In genomic region chr5:75253830-75254229, GRCm38 (mm10) we compare ENCODE assay signal across 19 mouse cellular contexts.
DNase-seq lines count a peak whose midpoint lies in the region; ATAC-seq and TF ChIP-seq lines count a peak whose summit lies in the region.
"Had no signal": no experiment of that assay in that cellular context is flagged by ENCODE, and none has a peak within 500 bp of the region (broad histone marks: within the 10 kb centered on the region; RNA-seq: fewer than 3 reads in every experiment).

No protein-coding gene starts in this region.

- H3K9ac ChIP-seq in liver, adult 2 months (ENCODE audit: low read depth, low read length) = no peak overlapping the region
- H3K9ac ChIP-seq in liver, embryonic 11.5 days (ENCODE audit: low read depth, low read length) = no peak overlapping the region
- H3K9ac ChIP-seq in intestine, embryonic 16.5 days (ENCODE audit: low read depth, low read length) = no peak overlapping the region
- H3K9ac ChIP-seq in forebrain, embryonic 14.5 days (ENCODE audit: low read length) = no peak overlapping the region
- H3K9ac ChIP-seq: embryonic facial prominence, embryonic 13.5 days; forebrain, embryonic 12.5 days; hindbrain, embryonic 12.5 days; hindbrain, embryonic 15.5 days had no signal

- H3K36me3 ChIP-seq in liver, adult 2 months (ENCODE audit: control insufficient read depth, insufficient read depth, low read length) = no peaks in the 10 kb centered on the region
- no peaks in the 10 kb centered on the region for H3K36me3 ChIP-seq in liver, embryonic 11.5 days (ENCODE audit: control insufficient read depth, insufficient read depth, low read length)
- H3K36me3 ChIP-seq in intestine, embryonic 16.5 days (ENCODE audit: control insufficient read depth, insufficient read depth, low read length) = no peaks in the 10 kb centered on the region
- H3K36me3 ChIP-seq in small intestine, adult 2 months (ENCODE audit: control insufficient read depth, insufficient read depth, low read length) = no peaks in the 10 kb centered on the region
- H3K36me3 ChIP-seq in forebrain, embryonic 14.5 days (ENCODE audit: control insufficient read depth, insufficient read depth, low read length) = no peaks in the 10 kb centered on the region
- H3K36me3 ChIP-seq: embryonic facial prominence, embryonic 10.5 days; embryonic facial prominence, embryonic 13.5 days; forebrain, embryonic 12.5 days; hindbrain, embryonic 12.5 days; hindbrain, embryonic 15.5 days had no signal

- H3K4me1 ChIP-seq in liver, adult 2 months (ENCODE audit: control insufficient read depth, insufficient read depth, low read length) = peaks cover 3% of the 10 kb centered on the region; the same call in 1 of the 2 replicates
- no peaks in the 10 kb centered on the region for H3K4me1 ChIP-seq in liver, embryonic 11.5 days (replicated peaks; ENCODE audit: control insufficient read depth, insufficient read depth, low read length)
- peaks cover 7% of the 10 kb centered on the region for H3K4me1 ChIP-seq in intestine, embryonic 16.5 days (ENCODE audit: control insufficient read depth, insufficient read depth, low read length)
- peaks cover 8% of the 10 kb centered on the region for H3K4me1 ChIP-seq in small intestine, adult 2 months (ENCODE audit: control insufficient read depth, insufficient read depth, insufficient read length, low read length)
- H3K4me1 ChIP-seq in lung, adult 2 months (ENCODE audit: control insufficient read depth, insufficient read depth, low read length) = no peaks in the 10 kb centered on the region
- H3K4me1 ChIP-seq in forebrain, embryonic 14.5 days (ENCODE audit: control insufficient read depth, insufficient read depth, low read length) = no peaks in the 10 kb centered on the region
- H3K4me1 ChIP-seq: embryonic facial prominence, embryonic 13.5 days; forebrain, embryonic 12.5 days; hindbrain, embryonic 12.5 days; hindbrain, embryonic 15.5 days had no signal

- WGBS in liver, adult 2 months = 25% methylated on average over 5 of the region's 5 CpGs
- 71% methylated on average over 5 of the region's 5 CpGs for WGBS in liver, embryonic 11.5 days
- 67% methylated on average over 5 of the region's 5 CpGs for WGBS in intestine, embryonic 16.5 days
- WGBS in small intestine, adult 2 months = 23% methylated on average over 5 of the region's 5 CpGs
- WGBS in lung, adult 2 months = 91% methylated on average over 5 of the region's 5 CpGs
- WGBS in forebrain, embryonic 14.5 days = 86% methylated on average over 5 of the region's 5 CpGs

- no peak overlapping the region for H3K4me3 ChIP-seq in liver, adult 2 months (ENCODE audit: insufficient read depth, low read depth, low read length)
- no peak overlapping the region for H3K4me3 ChIP-seq in liver, embryonic 11.5 days (ENCODE audit: low read depth, low read length)
- no peak overlapping the region for H3K4me3 ChIP-seq in intestine, embryonic 16.5 days (ENCODE audit: low read length)
- H3K4me3 ChIP-seq in small intestine, adult 2 months (ENCODE audit: low read depth, low read length) = peak overlapping the region; percentile 22; the same call in 1 of the 2 replicates
- H3K4me3 ChIP-seq in lung, adult 2 months (replicated peaks; ENCODE audit: extremely low read depth, low read depth, low read length) = no peak overlapping the region
- no peak overlapping the region for H3K4me3 ChIP-seq in forebrain, embryonic 14.5 days (ENCODE audit: low read depth, low read length)
- H3K4me3 ChIP-seq: embryonic facial prominence, embryonic 10.5 days; embryonic facial prominence, embryonic 13.5 days; erythroblast, embryonic 14.5 days; forebrain, embryonic 12.5 days; hindbrain, embryonic 12.5 days; hindbrain, embryonic 15.5 days had no signal

- peak; percentile 73 for DNase-seq in liver, adult 2 months (ENCODE audit: extremely low read depth, low read depth, low spot score)
- no peak for DNase-seq in liver, embryonic 11.5 days (ENCODE audit: low spot score)
- DNase-seq in cerebellum, postnatal 10 days = no peak
- DNase-seq in lung, adult 2 months = no peak
- DNase-seq in forebrain, embryonic 14.5 days (ENCODE audit: low spot score) = no peak
- DNase-seq: cerebellum, adult 18-20 months; cerebellum, adult 9-10 months; gastrocnemius, postnatal 36 days had no signal

- no peak for TF ChIP-seq POLR2A in liver, adult 2 months (IDR thresholded peaks at IDR 0.05; ENCODE audit: extremely low read depth, insufficient read depth, low read length)
- no peak for TF ChIP-seq POLR2A in small intestine, adult 2 months (IDR thresholded peaks at IDR 0.05; ENCODE audit: low read depth, low read length)
- no peak for TF ChIP-seq POLR2A in lung, adult 2 months (IDR thresholded peaks at IDR 0.05; ENCODE audit: borderline replicate concordance, extremely low read depth, low read depth, low read length)

- no peaks in the 10 kb centered on the region for H3K27me3 ChIP-seq in liver, adult 2 months (ENCODE audit: control insufficient read depth, insufficient read depth, low read length)
- no peaks in the 10 kb centered on the region for H3K27me3 ChIP-seq in liver, embryonic 11.5 days (replicated peaks; ENCODE audit: control insufficient read depth, insufficient read depth, low read length)
- H3K27me3 ChIP-seq in intestine, embryonic 16.5 days (replicated peaks; ENCODE audit: control insufficient read depth, insufficient read depth, low read length) = no peaks in the 10 kb centered on the region
- H3K27me3 ChIP-seq in small intestine, adult 2 months (ENCODE audit: control insufficient read depth, insufficient read depth, low read length) = no peaks in the 10 kb centered on the region
- H3K27me3 ChIP-seq in forebrain, embryonic 14.5 days (replicated peaks; ENCODE audit: control insufficient read depth, insufficient read depth, low read length) = no peaks in the 10 kb centered on the region
- H3K27me3 ChIP-seq: embryonic facial prominence, embryonic 13.5 days; forebrain, embryonic 12.5 days; hindbrain, embryonic 12.5 days; hindbrain, embryonic 15.5 days had no signal

- no peak for ATAC-seq in liver, embryonic 11.5 days (replicated peaks; ENCODE audit: low FRiP score)
- ATAC-seq in intestine, embryonic 16.5 days = peak; percentile 68
- no peak for ATAC-seq in forebrain, embryonic 14.5 days
- ATAC-seq: activated CD4-positive, CD25-positive, alpha-beta regulatory T cell, adult 4 months; forebrain, embryonic 16.5 days had no signal

- H3K4me2 ChIP-seq in liver, embryonic 11.5 days = no peak overlapping the region
- no peak overlapping the region for H3K4me2 ChIP-seq in intestine, embryonic 16.5 days (ENCODE audit: low read depth, low read length)
- H3K4me2 ChIP-seq in forebrain, embryonic 14.5 days (ENCODE audit: low read length) = no peak overlapping the region
- H3K4me2 ChIP-seq: embryonic facial prominence, embryonic 13.5 days; forebrain, embryonic 12.5 days; heart, embryonic 11.5 days; hindbrain, embryonic 12.5 days; hindbrain, embryonic 15.5 days had no signal

- no peak for TF ChIP-seq CTCF in liver, adult 2 months (IDR thresholded peaks at IDR 0.05; ENCODE audit: low read depth, low read length)
- TF ChIP-seq CTCF in small intestine, adult 2 months (IDR thresholded peaks at IDR 0.05; ENCODE audit: extremely low read depth, insufficient read length, insufficient replicate concordance, low read depth, low read length) = no peak
- no peak for TF ChIP-seq CTCF in lung, adult 2 months (IDR thresholded peaks at IDR 0.05; ENCODE audit: insufficient read depth, low read length)

- no peaks in the 10 kb centered on the region for H3K9me3 ChIP-seq in liver, embryonic 11.5 days (ENCODE audit: control insufficient read depth, low read length)
- no peaks in the 10 kb centered on the region for H3K9me3 ChIP-seq in intestine, embryonic 16.5 days (ENCODE audit: control insufficient read depth, low read length)
- H3K9me3 ChIP-seq in forebrain, embryonic 14.5 days (replicated peaks; ENCODE audit: control insufficient read depth, low read length) = no peaks in the 10 kb centered on the region
- H3K9me3 ChIP-seq: embryonic facial prominence, embryonic 10.5 days; embryonic facial prominence, embryonic 13.5 days; forebrain, embryonic 12.5 days; hindbrain, embryonic 12.5 days; hindbrain, embryonic 15.5 days had no signal

- no peaks in the 10 kb centered on the region for H3K79me2 ChIP-seq in liver, adult 2 months (ENCODE audit: control insufficient read depth, insufficient read depth, low read length)

- no peak overlapping the region for H3K27ac ChIP-seq in liver, adult 2 months (replicated peaks; ENCODE audit: insufficient read depth, low read depth, low read length)
- H3K27ac ChIP-seq in liver, embryonic 11.5 days (ENCODE audit: low read depth, low read length) = no peak overlapping the region
- H3K27ac ChIP-seq in intestine, embryonic 16.5 days (ENCODE audit: low read length) = no peak overlapping the region
- H3K27ac ChIP-seq in small intestine, adult 2 months (ENCODE audit: insufficient read depth, low read depth, low read length) = peak overlapping the region; percentile 9; the same call in 1 of the 2 replicates
- H3K27ac ChIP-seq in forebrain, embryonic 14.5 days (ENCODE audit: low read depth, low read length) = no peak overlapping the region
- H3K27ac ChIP-seq: embryonic facial prominence, embryonic 10.5 days; embryonic facial prominence, embryonic 13.5 days; forebrain, embryonic 12.5 days; hindbrain, embryonic 12.5 days; hindbrain, embryonic 15.5 days had no signal
